Mouse (Mus musculus) intestine, postnatal 0 days (tissue): Measurements from ENCODE around the gene Gla. TPM values are rescaled to one million over a fixed set of nuclear protein-coding genes. Genes with fewer than 3 reads are reported as not detected.

Experiments
- ATAC-seq: fragments of 200-750 bp; cut with Nextera tagmentation; 2 replicates; pipeline ENCODE4 v1.8.0; 2017; ENCODE audit warnings: mild to moderate bottlenecking, moderate TSS enrichment, moderate library complexity
- H3K27ac ChIP-seq: fragments of 300-500 bp; sonication (generic); 2 replicates; pipeline ENCODE4 v1.5.1; 2014; ENCODE audit warnings: mild to moderate bottlenecking, low read depth, low read length, moderate library complexity
- H3K27me3 ChIP-seq: fragments of 300-500 bp; sonication (generic); replicated peaks from 2 replicates; pipeline ENCODE4 v1.6.1; 2014; ENCODE audit warnings: low read length, mixed read lengths; ENCODE audit not compliant: control insufficient read depth, insufficient read depth
- H3K36me3 ChIP-seq: fragments of 300-500 bp; sonication (generic); 2 replicates; pipeline ENCODE4 v1.6.1; 2014; ENCODE audit warnings: mild to moderate bottlenecking, moderate library complexity; ENCODE audit not compliant: control insufficient read depth, insufficient read depth
- H3K4me1 ChIP-seq: fragments of 300-500 bp; sonication (generic); replicated peaks from 2 replicates; pipeline ENCODE4 v1.6.1; 2014; ENCODE audit warnings: antibody characterized with exemption, low read length, mixed read lengths; ENCODE audit not compliant: control insufficient read depth, insufficient read depth
- H3K4me2 ChIP-seq: fragments of 300-500 bp; sonication (generic); replicated peaks from 2 replicates; pipeline ENCODE4 v1.6.1; 2014; ENCODE audit warnings: low read depth, mild to moderate bottlenecking, moderate library complexity
- H3K4me3 ChIP-seq: fragments of 300-500 bp; sonication (generic); 2 replicates; pipeline ENCODE4 v1.5.1; 2014; ENCODE audit warnings: low read depth, low read length
- H3K9ac ChIP-seq: fragments of 300-500 bp; sonication (generic); 2 replicates; pipeline ENCODE4 v1.6.1; 2014; ENCODE audit warnings: mild to moderate bottlenecking, low read depth, low read length
- H3K9me3 ChIP-seq: fragments of 300-500 bp; sonication (generic); 2 replicates; pipeline ENCODE4 v1.6.1; 2016; ENCODE audit warnings: mixed run types; ENCODE audit not compliant: control insufficient read depth
- CTCF ChIP-seq: sonication (generic); IDR thresholded peaks from 2 replicates; pipeline ENCODE4 v1.5.1; 2016; ENCODE audit warnings: low read depth, mild to moderate bottlenecking, control low read depth, antibody characterized with exemption, moderate library complexity
- WGBS: fragments of 180-500 bp; shearing (Covaris S2); extraction: QIAGEN DNeasy Blood & Tissue Kit; methylation state at CpG from one replicate; pipeline ENCODE4 v1.1.7; 2014; 5-methylcytosine and 5-hydroxymethylcytosine counted together
- polyA plus RNA-seq: library from polyadenylated mRNA; unstranded; fragments of >200 nt; fragmentation: Nextera tagmentation; extraction: Ambion mirVana; gene quantifications from 2 replicates; pipeline ENCODE4 v1.2.1, GENCODE M21; 2015

Gla gene
- polyA plus RNA-seq, 1 experiment from 2014 or later, result 26.2 TPM

DNA sequence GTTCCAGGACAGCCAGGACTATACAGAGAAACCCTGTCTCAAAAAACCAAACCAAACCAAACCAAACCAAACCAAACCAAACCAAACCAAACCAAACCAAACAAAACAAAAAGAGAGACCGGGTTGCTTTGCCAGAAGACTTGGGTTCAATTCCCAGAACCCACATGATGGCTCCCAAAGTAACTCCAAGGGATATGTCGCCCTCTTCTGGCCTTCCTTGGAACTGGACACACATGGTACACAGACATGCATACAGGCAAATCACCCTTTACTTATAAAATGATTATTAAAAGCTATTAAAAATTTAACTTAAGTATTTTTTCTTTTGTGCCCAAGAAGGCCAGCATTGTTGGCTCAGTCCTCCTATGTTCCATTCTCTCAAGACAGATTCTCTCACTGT lies 13.4 kb upstream of the Gla start:
- Histone ChIP-seq H3K9me3 (no peaks in the 10 kb centered on the region), H3K36me3 (no peaks in the 10 kb centered on the region), H3K4me3 (no peak overlapping the region), H3K9ac (no peak overlapping the region), H3K4me1 (no peaks in the 10 kb centered on the region), H3K27me3 (no peaks in the 10 kb centered on the region), H3K4me2 (no peak overlapping the region), H3K27ac (no peak overlapping the region)
- ATAC-seq, result no peak
- 72% methylated on average over 2 of the region's 2 CpGs for WGBS
- peak; percentile 53 for TF ChIP-seq CTCF

DNA sequence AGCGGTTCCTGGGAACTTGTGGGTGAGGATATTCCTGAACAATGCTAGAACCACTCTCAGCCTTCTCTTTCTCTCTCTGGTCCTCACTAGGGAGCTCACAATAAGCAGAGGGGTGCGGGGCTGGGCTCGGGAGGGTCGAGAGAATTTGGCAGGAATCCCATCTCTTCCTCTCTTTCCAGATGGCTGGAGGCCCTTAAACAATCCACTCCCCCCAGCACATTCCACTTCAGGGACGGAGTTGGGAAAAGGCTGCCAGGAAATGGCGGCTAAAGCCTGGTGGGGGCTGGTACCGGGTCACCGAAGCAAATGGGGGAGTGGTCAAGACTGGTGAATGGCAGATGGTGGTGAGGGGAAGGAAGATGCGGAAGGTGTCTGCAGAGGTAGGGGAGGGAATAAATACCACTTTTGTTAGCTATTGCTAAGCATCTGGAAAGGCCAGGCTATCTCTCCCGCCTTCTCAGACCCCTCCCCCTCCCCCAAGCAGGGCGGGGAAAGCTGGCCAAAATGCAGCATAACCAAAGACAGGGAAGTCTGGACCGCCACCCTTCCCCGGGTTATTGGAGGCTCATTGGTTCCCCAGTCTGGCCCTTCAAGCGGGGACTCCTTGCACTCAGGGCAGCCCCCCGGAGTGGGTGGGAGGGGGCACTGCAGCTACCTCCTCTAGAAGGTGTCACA lies 11.5 kb upstream of the Gla start:
- no peaks in the 10 kb centered on the region for H3K4me1 ChIP-seq
- H3K4me3 ChIP-seq, result peak overlapping the region; percentile 24; the same call in 1 of the 2 replicates
- peak overlapping the region; percentile 50; the same call in 1 of the 2 replicates for H3K27ac ChIP-seq
- no peak overlapping the region for H3K9ac ChIP-seq
- no peaks in the 10 kb centered on the region for H3K9me3 ChIP-seq
- ATAC-seq, result peak; percentile 68
- peak overlapping the region; percentile 56 for H3K4me2 ChIP-seq
- 13% methylated on average over 14 of the region's 15 CpGs for WGBS
- H3K36me3 ChIP-seq, result no peaks in the 10 kb centered on the region
- H3K27me3 ChIP-seq, result no peaks in the 10 kb centered on the region
- no peak for TF ChIP-seq CTCF

DNA sequence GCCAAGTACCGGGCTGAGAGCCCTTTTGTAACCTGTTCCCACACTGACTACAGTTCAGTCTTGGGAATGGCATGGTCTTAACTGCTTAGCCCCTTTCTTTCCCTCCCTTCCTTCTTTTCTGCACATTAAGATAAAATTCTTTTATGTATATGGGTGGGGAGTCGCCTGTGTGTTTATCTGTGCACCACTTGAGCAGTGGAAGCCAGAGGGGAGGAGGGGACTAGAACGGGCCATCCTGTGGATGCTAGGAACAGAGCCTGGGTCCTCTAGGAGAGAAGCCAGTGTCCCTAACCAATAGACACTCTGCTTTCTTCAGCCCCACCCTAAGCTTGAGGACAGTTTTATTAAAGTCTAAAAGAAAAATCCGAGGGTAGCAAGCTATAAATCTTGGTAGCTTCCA lies 10.1 kb upstream of the Gla start:
- no peaks in the 10 kb centered on the region for H3K27me3 ChIP-seq
- no peaks in the 10 kb centered on the region for H3K9me3 ChIP-seq
- TF ChIP-seq CTCF, result no peak
- ATAC-seq, result no peak
- H3K4me2 ChIP-seq, result no peak overlapping the region
- H3K36me3 ChIP-seq, result no peaks in the 10 kb centered on the region
- no peak overlapping the region for H3K27ac ChIP-seq
- no peak overlapping the region for H3K4me3 ChIP-seq
- no peak overlapping the region for H3K9ac ChIP-seq
- no peaks in the 10 kb centered on the region for H3K4me1 ChIP-seq
- 63% methylated on average over 4 of the region's 4 CpGs for WGBS

DNA sequence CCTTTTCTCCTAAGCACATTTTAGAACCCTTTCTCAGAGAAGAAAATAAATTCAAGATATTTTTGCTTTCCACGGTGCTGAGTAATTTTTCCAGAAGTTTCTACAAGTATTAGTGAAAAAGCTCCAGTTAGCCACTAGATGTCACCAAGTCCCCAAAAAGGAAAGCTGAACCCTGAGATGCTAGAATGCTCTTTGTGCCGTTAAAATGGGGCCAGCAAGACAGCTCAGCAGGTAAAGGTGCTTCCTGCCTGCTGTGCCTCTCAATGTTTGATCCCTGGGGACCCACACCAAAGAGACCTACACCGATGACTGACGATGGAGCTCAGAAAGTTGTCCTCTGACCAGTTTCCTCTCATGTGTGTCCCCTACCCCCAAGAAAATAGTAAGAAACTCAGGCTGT lies 8.5 kb upstream of the Gla start:
- H3K27ac ChIP-seq, result no peak overlapping the region
- no peak overlapping the region for H3K4me3 ChIP-seq
- ATAC-seq, result no peak
- no peaks in the 10 kb centered on the region for H3K9me3 ChIP-seq
- H3K9ac ChIP-seq, result no peak overlapping the region
- peak; percentile 73 for TF ChIP-seq CTCF
- H3K4me2 ChIP-seq, result no peak overlapping the region
- no peaks in the 10 kb centered on the region for H3K4me1 ChIP-seq
- H3K27me3 ChIP-seq, result no peaks in the 10 kb centered on the region
- 35% methylated on average over 4 of the region's 4 CpGs for WGBS
- H3K36me3 ChIP-seq, result no peaks in the 10 kb centered on the region

DNA sequence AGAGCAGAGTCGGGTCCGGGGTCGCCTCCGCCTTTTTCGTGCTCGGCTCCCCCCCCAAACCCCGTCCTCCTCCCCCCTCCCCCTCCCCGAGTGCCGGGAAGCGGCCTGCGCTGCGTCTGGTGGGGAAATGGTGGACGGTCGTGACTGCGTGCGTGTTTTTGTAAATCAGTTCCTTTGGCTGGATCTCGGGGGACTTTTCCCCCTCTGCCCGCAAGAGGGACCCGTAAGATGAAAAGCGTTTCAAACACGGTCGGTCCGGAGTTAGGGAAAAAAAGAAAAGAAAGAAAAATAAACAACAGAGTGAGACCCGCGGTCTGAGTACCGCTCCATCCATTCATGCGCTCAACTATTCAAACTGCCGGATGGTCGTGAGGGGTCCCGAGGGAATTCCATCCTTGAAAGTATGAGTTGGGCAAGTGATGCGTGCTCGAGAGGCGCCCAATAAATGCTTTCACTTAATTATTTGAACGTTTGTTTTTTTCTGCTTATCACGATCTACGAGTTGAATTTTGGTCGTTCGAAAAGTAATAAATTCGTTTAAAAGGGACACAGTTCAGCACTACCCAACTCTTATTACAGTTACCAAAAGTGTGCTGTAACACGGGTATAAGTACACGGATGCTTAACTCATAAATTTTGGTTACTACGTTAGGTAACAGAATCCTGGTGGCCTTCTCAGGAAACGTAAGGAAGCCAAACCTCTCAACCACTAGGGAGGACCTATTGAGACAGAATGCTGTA lies 625 bp upstream of the Gla start:
- H3K36me3 ChIP-seq, result no peaks in the 10 kb centered on the region
- peak overlapping the region; percentile 88 for H3K27ac ChIP-seq
- peak; percentile 74 for ATAC-seq
- H3K27me3 ChIP-seq, result no peaks in the 10 kb centered on the region
- H3K4me2 ChIP-seq, result peak overlapping the region; percentile 58
- TF ChIP-seq CTCF, result no peak
- H3K4me3 ChIP-seq, result peak overlapping the region; percentile 57
- H3K4me1 ChIP-seq, result no peaks in the 10 kb centered on the region
- no peaks in the 10 kb centered on the region for H3K9me3 ChIP-seq
- peak overlapping the region; percentile 59 for H3K9ac ChIP-seq
- WGBS, result 17% methylated on average over 33 of the region's 43 CpGs

DNA sequence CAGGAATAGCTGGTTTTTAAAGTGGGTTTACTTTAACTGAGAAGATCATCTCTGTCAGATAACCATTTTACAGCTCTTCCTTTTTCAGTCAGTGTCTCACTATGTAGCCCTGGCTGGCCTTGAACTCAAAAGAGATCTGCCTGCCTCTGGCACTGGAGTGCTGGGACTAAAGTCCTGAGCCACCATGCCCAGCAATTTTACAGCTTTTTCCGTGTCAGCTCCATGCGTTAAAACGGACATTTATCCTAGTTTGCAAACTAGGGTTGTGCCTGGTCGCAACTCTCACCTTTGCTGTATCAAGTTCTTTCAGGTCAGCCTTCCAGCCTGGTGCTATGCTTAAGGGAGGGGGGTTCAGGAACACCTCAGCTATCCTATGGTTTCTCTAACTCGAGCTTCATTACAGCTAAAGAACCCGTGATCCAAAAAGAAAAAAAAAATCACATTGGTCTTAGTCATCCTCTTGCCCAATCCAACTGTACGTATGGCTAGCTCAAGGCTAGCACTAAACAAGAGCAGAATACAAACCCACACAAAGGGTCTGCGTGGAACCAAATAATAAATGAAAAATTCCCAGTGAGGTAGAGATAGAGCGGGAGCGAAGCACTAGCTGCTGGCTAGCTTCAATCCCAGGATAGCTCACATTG lies 881 bp downstream of the Gla start:
- Histone ChIP-seq H3K4me1 (no peaks in the 10 kb centered on the region), H3K9ac (peak overlapping the region; percentile 51; the same call in 1 of the 2 replicates), H3K27me3 (no peaks in the 10 kb centered on the region), H3K9me3 (no peaks in the 10 kb centered on the region), H3K27ac (peak overlapping the region; percentile 85), H3K36me3 (no peaks in the 10 kb centered on the region), H3K4me2 (peak overlapping the region; percentile 63), H3K4me3 (peak overlapping the region; percentile 50)
- WGBS, result 26% methylated on average over 10 of the region's 10 CpGs
- ATAC-seq, result peak; percentile 16; the same call in 1 of the 2 replicates
- no peak for TF ChIP-seq CTCF
